Mouse (Mus musculus) B cell, adult 67 days (primary cell): ENCODE measurements around the gene Abraxas1. TPM values are rescaled to one million over a fixed set of nuclear protein-coding genes. Genes with fewer than 3 reads are reported as not detected.

ENCODE experiments used
- total RNA-seq, 2 experiments: library from RNA; stranded (reverse); gene quantifications; 4 replicates each; pipeline ENCODE4 v1.2.4; 2023

Gene Abraxas1
- 10 to 100 TPM; 17.8 to 20.4 TPM for total RNA-seq

DNA sequence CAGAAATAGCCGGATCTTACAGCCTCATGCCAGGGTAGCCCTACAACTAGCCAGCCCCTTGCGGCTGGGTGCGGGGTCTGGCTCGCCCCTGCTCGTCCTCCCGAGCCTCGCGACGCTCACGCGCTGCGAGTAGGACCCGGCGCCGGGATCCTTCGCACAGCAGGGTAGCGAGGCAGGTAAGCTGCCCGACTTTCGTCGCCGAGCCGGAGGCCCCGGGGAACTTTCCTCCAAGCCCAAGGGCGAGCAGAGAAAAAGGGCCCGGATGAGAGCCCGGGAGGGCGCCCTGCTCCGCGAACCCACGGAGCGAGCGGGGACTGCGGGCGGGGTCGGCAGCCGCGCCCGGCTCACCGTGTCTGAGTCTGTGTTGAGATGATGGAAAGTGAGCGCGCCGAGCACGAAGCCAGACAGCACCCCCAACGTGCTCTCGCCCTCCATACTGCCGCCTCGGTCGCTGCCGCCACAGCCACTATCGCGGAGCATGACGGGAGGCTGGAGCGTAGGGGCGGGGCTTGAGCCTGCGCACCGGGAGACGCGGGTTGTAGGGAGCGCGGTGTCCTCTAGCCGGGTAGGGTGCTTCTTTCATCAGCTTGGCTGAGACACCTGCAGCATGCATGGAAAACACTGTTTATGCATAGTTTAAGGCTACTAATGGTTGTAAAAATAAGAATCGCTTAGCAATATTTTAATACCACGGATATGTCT, at the start of gene Abraxas1:
Abraxas1 (minus strand) TSS at position 483 of the 702 bp plus-strand sequence.

DNA sequence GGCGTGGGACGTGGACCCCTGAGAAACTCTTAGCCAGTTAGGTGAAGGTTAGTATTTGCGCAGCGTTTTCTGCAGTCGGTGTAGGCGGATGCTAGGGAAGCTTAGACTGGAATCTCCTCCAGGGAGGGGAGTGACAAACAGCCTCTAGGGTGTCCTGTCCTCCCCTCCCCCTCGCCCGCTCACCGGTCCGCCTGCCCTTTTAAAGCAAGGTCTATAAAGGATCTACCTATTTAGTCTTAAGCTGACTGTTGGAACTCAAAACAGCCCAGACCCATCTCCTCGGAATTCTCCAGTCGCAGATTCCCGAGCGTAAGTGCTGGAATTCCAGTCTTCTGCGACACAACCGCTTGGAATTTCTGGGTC, 24.7 kb upstream of the Abraxas1 start, which contains the start of gene Gpat3:
Gpat3 (plus strand) TSS at position 229 of the 363 bp plus-strand sequence.

DNA sequence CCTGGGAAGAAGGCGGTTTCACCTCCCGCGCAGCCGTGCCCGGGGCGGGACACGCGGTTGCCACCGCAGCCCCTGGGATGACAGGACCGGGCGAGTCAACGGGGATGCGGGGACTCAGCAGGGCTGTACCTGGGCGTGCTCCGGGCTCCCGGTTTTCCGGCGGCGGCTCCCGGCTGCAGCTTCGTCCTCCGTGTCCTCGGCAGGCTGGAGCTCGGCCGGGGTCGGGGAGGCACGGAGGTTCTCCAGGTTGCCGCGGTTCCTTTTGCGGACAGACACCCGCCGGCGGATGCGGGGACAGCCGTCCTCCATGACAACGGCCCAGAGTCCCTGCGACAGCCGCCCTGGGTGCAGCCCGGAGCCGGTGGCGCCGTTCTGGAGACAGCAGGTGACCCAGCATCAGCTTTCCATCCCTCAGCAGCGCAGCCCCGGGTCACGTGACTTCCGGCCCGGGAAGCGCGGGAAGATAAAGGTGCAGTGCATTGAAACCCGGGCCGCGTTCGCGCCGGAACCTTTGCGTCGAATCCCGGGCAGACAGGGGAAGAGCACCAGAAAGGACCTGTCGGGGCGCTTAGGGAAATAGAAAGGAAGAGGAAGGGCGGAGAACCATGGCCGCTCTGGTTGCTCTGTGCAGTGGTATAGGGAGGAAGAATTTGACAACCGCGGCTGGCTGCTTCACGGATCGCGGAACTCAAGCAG, 22.5 kb downstream of the Abraxas1 start, which contains the start of the genes Helq and Mrps18c:
Helq (minus strand) TSS at position 434 of the 696 bp plus-strand sequence.
Mrps18c (plus strand) TSS at position 463 of the 696 bp plus-strand sequence.

Other genes with a start within 250 kb of the Abraxas1 start
- 100 to 1,000 TPM; 371 to 408 TPM for gene Plac8, start 248.7 kb downstream of the Abraxas1 start, total RNA-seq
- 10 to 100 TPM; 59.2 to 61.2 TPM for gene Coq2, start 145.8 kb downstream of the Abraxas1 start, total RNA-seq
- 10 to 100 TPM; 15.5 to 15.7 TPM for gene Hpse, start 101.2 kb downstream of the Abraxas1 start, total RNA-seq
- gene Helq, start 22.4 kb downstream of the Abraxas1 start, total RNA-seq, result 10 to 100 TPM; 31.4 to 43.1 TPM
- gene Mrps18c, start 22.3 kb downstream of the Abraxas1 start, total RNA-seq, result 10 to 100 TPM; 46.2 to 62.2 TPM
- gene Gpat3, start 24.7 kb upstream of the Abraxas1 start, total RNA-seq, result 10 to 100 TPM; 10.4 TPM